Mouse (Mus musculus) myocyte (in vitro differentiated cells): Measurements from ENCODE around the gene Hist1h2ak.

Experiments
- MAX ChIP-seq: IDR thresholded peaks from one replicate; pipeline ENCODE4 v1.6.1; 2011; ENCODE audit warnings: low read depth, mild to moderate bottlenecking, control low read depth
- POLR2A ChIP-seq: IDR thresholded peaks from one replicate; pipeline ENCODE4 v1.6.1; 2011; ENCODE audit warnings: low read depth, mild to moderate bottlenecking, control low read depth, moderate library complexity; ENCODE audit not compliant: insufficient read length
- POLR2AphosphoS2 ChIP-seq: IDR thresholded peaks from one replicate; pipeline ENCODE4 v1.6.1; 2011; ENCODE audit warnings: low read depth, control low read depth; ENCODE audit not compliant: insufficient read length
- USF1 ChIP-seq: IDR thresholded peaks from one replicate; pipeline ENCODE4 v1.6.1; 2011; ENCODE audit warnings: low read depth, mild to moderate bottlenecking, control low read depth, moderate library complexity

GRCm38 (mm10) chr13:21745006-21745405, 8.6 kb downstream of the Hist1h2ak start:
- no peak for TF ChIP-seq POLR2AphosphoS2
- no peak for TF ChIP-seq POLR2A
- no peak for TF ChIP-seq USF1
- no peak for TF ChIP-seq MAX
